Mouse (Mus musculus): ENCODE data around the gene Extl1.

- TF ChIP-seq CTCF (IDR thresholded peaks at IDR 0.05; ENCODE audit: control insufficient read depth, insufficient read depth, insufficient read length) (no peak), CEBPB (IDR thresholded peaks at IDR 0.05; ENCODE audit: low read depth) (no peak), USF1 (IDR thresholded peaks at IDR 0.05; ENCODE audit: low read depth) (no peak), MAX (IDR thresholded peaks at IDR 0.05) (no peak)
These were observed 10.4 kb downstream of the Extl1 start for GRCm38 (mm10) chr4:134373295-134373694.

All from C2C12 (cell line).